Mouse (Mus musculus) bone marrow macrophage, adult 2 months (primary cell): Measurements from ENCODE around the gene Ctnnd1. TPM values are rescaled to one million over a fixed set of nuclear protein-coding genes. Genes with fewer than 3 reads are reported as not detected.

Experiments
- H3K27ac ChIP-seq: 2 replicates; pipeline ENCODE4 v1.5.1; 2012; ENCODE audit warnings: low read depth, low read length; ENCODE audit not compliant: insufficient read depth
- H3K4me1 ChIP-seq: 2 replicates; pipeline ENCODE4 v1.6.1; 2012; ENCODE audit warnings: low read length; ENCODE audit not compliant: control insufficient read depth, insufficient read depth
- H3K4me3 ChIP-seq: 2 replicates; pipeline ENCODE4 v1.5.1; 2012; ENCODE audit warnings: mild to moderate bottlenecking, low read length, moderate library complexity; ENCODE audit not compliant: insufficient read depth
- CTCF ChIP-seq: IDR thresholded peaks from 2 replicates; pipeline ENCODE4 v1.5.1; 2012; ENCODE audit warnings: low read depth, mild to moderate bottlenecking, low read length, moderate library complexity
- POLR2A ChIP-seq: IDR thresholded peaks from 2 replicates; pipeline ENCODE4 v1.6.1; 2012; ENCODE audit warnings: mild to moderate bottlenecking, low read depth, low read length, borderline replicate concordance
- polyA plus RNA-seq: library from polyadenylated mRNA; stranded (reverse); fragments of >200 nt; gene quantifications from 2 replicates; pipeline ENCODE4 v1.2.4, GENCODE M21; 2012; ENCODE audit not compliant: missing spikeins, insufficient read depth, insufficient read length

The Ctnnd1 gene
- polyA plus RNA-seq, 1 experiment, result 110 TPM

GRCm38 (mm10) chr2:84670569-84670933, 20.0 kb upstream of the Ctnnd1 start, which contains the start of gene Selenoh:
Gene Selenoh (minus strand): TSS chr2:84670770.
- TF ChIP-seq POLR2A (no peak), CTCF (no peak)
- H3K4me1 ChIP-seq, result peaks cover 4% of the 10 kb centered on the region; the same call in 1 of the 2 replicates
- peak within 1 kb of the TSS; percentile 56 for H3K27ac ChIP-seq
- H3K4me3 ChIP-seq, result peak within 1 kb of the TSS; percentile 73

GRCm38 (mm10) chr2:84669828-84670568, 19.4 kb upstream of the Ctnnd1 start:
- H3K27ac ChIP-seq, result peak overlapping the region; percentile 56
- TF ChIP-seq CTCF (no peak), POLR2A (no peak)
- H3K4me3 ChIP-seq, result peak overlapping the region; percentile 73
- peaks cover 4% of the 10 kb centered on the region; the same call in 1 of the 2 replicates for H3K4me1 ChIP-seq

DNA sequence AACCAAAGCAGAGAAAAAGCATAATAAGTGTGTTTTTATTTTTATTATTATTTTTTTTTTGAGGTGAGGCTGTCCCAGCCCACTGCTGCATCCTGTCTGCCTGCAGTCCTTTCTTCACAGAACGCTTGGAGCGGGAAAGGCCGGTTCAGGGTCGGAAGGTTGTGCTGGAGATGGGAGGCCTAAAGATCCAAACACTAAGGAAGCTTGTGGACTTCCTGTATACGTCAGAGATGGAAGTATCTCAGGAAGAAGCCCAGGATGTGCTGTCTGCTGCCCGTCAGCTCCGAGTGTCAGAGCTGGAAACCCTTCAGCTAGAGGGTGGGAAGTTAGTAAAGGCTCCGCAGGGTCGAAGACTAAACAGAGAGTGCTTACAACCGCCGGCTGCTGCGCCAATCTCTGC, 15.5 kb upstream of the Ctnnd1 start:
- TF ChIP-seq CTCF (no peak), POLR2A (no peak)
- peaks cover 4% of the 10 kb centered on the region; the same call in 1 of the 2 replicates for H3K4me1 ChIP-seq
- H3K27ac ChIP-seq, result no peak overlapping the region
- H3K4me3 ChIP-seq, result no peak overlapping the region

GRCm38 (mm10) chr2:84662866-84663265, 12.3 kb upstream of the Ctnnd1 start:
- TF ChIP-seq CTCF, result no peak; the same call in 1 of the 2 replicates
- no peak for TF ChIP-seq POLR2A
- Histone ChIP-seq H3K4me3 (no peak overlapping the region), H3K27ac (no peak overlapping the region), H3K4me1 (peaks cover 3% of the 10 kb centered on the region)

DNA sequence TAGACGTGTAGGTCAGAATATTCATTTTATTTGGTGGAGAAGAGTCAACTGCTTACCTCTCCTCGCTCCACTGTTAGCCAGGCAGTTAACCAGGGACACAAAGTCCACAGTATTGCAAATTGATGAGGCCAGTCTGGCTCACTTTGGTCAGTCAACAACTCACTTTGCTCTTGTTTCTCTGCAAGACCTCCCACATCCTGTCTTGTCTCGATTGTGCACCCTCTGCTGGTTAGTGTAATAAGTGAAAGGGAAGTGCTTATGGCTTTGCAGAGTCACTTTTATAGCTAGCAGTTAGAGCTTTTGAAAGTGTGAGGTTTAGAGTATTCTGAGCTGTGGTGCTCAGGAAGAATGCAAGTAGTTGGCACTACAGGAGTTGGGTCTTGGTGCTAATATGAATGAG, 9.7 kb upstream of the Ctnnd1 start:
- Histone ChIP-seq H3K27ac (no peak overlapping the region), H3K4me1 (peaks cover 10% of the 10 kb centered on the region), H3K4me3 (no peak overlapping the region)
- TF ChIP-seq CTCF (no peak), POLR2A (no peak)

DNA sequence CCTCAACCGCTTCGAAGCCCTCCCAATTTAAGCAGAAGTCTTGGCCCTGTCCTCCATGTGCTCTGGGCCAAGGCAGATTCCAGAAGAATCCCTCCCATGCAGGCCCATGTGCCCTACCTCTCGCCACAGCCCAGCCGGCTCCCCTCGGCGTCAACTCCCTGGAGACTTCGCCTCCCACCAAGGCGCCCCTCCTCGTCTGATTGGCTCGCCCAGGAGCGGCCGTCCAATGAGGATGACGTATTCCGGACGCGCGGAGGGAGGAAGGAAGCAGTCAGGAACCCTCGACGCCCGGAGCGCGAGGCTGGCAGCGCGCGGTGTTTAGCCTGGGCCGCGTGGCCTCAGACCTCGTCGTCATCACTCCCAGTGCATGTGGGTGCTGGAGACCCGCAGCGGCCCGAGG, 8.2 kb upstream of the Ctnnd1 start, which contains the start of gene Btbd18:
Btbd18 (plus strand) TSS at position 274 of the 400 bp plus-strand sequence.
- H3K4me1 ChIP-seq, result peaks cover 11% of the 10 kb centered on the region
- no peak for TF ChIP-seq CTCF
- no peak for TF ChIP-seq POLR2A
- H3K27ac ChIP-seq, result no peak within 1 kb of the TSS
- no peak within 1 kb of the TSS for H3K4me3 ChIP-seq

GRCm38 (mm10) chr2:84655864-84656263, 5.3 kb upstream of the Ctnnd1 start:
- peaks cover 11% of the 10 kb centered on the region for H3K4me1 ChIP-seq
- no peak overlapping the region for H3K4me3 ChIP-seq
- TF ChIP-seq POLR2A, result no peak
- no peak for TF ChIP-seq CTCF
- peak overlapping the region; percentile 70 for H3K27ac ChIP-seq

- no peak for TF ChIP-seq CTCF
- TF ChIP-seq POLR2A, result no peak
- no peak overlapping the region for H3K27ac ChIP-seq
- H3K4me1 ChIP-seq, result peaks cover 10% of the 10 kb centered on the region; the same call in 1 of the 2 replicates
- no peak overlapping the region for H3K4me3 ChIP-seq
These were observed 2.8 kb upstream of the Ctnnd1 start for GRCm38 (mm10) chr2:84653354-84653753.

DNA sequence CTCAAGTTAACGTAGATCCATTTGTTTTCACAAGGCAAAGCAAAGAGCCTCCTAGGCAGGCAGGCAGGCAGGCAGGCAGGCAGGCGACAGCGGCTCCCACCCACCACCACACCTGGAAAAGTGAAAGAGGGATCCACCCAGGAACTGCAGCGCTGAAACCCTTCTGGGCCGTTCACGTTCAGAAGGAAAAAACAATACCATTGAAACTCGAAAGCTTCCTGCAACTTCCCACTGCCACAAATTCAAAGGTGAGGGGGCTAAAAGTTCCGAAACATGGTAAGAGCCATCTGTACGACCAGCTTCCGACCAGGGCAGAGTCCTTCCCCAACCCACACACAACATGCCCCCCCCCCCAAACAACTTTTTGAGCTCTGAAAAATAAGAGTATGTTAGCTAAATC, 891 bp downstream of the Ctnnd1 start:
- Histone ChIP-seq H3K4me1 (peaks cover 17% of the 10 kb centered on the region), H3K4me3 (peak overlapping the region; percentile 59), H3K27ac (peak overlapping the region; percentile 2; the same call in 1 of the 2 replicates)
- TF ChIP-seq CTCF (no peak), POLR2A (no peak)

GRCm38 (mm10) chr2:84648369-84648768, 2.2 kb downstream of the Ctnnd1 start:
- peak overlapping the region; percentile 49 for H3K4me3 ChIP-seq
- no peak overlapping the region for H3K27ac ChIP-seq
- TF ChIP-seq POLR2A, result no peak
- no peak for TF ChIP-seq CTCF
- H3K4me1 ChIP-seq, result peaks cover 22% of the 10 kb centered on the region

- H3K27ac ChIP-seq, result no peak overlapping the region
- H3K4me3 ChIP-seq, result no peak overlapping the region
- H3K4me1 ChIP-seq, result peaks cover 27% of the 10 kb centered on the region
- TF ChIP-seq CTCF, result no peak
- no peak for TF ChIP-seq POLR2A
These were observed 3.5 kb downstream of the Ctnnd1 start for GRCm38 (mm10) chr2:84647051-84647568.
